Mouse (Mus musculus) liver, postnatal 0 days (tissue): ENCODE data around the gene Dnttip1. TPM values are rescaled to one million over a fixed set of nuclear protein-coding genes. Genes with fewer than 3 reads are reported as not detected.
A peak's percentile ranks its signal among the peaks of the same experiment; 100 is the strongest.

Experiments used
- ATAC-seq: fragments of 200-750 bp; cut with Nextera tagmentation; 2 replicates; pipeline ENCODE4 v1.8.0; 2017; ENCODE audit warnings: mild to moderate bottlenecking, moderate library complexity
- DNase-seq: peaks from one replicate; pipeline ENCODE4 v3.0.0-alpha.2; 2016
- H3K27ac ChIP-seq: fragments of 300-500 bp; sonication (generic); 2 replicates; pipeline ENCODE4 v1.5.1; 2014; ENCODE audit warnings: antibody characterized with exemption, moderate library complexity, mild to moderate bottlenecking, low read depth
- H3K27me3 ChIP-seq: fragments of 300-500 bp; sonication (generic); 2 replicates; pipeline ENCODE4 v1.6.1; 2014; ENCODE audit warnings: low read length, control low read depth, mixed read lengths; ENCODE audit not compliant: insufficient read depth
- H3K36me3 ChIP-seq: fragments of 300-500 bp; sonication (generic); replicated peaks from 2 replicates; pipeline ENCODE4 v1.6.1; 2014; ENCODE audit warnings: mild to moderate bottlenecking, control low read depth, low read length, moderate library complexity, mixed read lengths; ENCODE audit not compliant: insufficient read depth
- H3K4me1 ChIP-seq: fragments of 300-500 bp; sonication (generic); 2 replicates; pipeline ENCODE4 v1.6.1; 2014; ENCODE audit warnings: antibody characterized with exemption, mild to moderate bottlenecking, control low read depth; ENCODE audit not compliant: insufficient read depth
- H3K4me2 ChIP-seq: fragments of 300-500 bp; sonication (generic); 2 replicates; pipeline ENCODE4 v1.6.1; 2014; ENCODE audit warnings: low read depth, mild to moderate bottlenecking, low read length, moderate library complexity, mixed read lengths
- H3K4me3 ChIP-seq: fragments of 300-500 bp; sonication (generic); 2 replicates; pipeline ENCODE4 v1.5.1; 2014; ENCODE audit warnings: low read depth, low read length
- H3K9ac ChIP-seq: fragments of 300-500 bp; sonication (generic); replicated peaks from 2 replicates; pipeline ENCODE4 v1.6.1; 2014; ENCODE audit warnings: mild to moderate bottlenecking, moderate library complexity
- H3K9me3 ChIP-seq: fragments of 300-500 bp; sonication (generic); 2 replicates; pipeline ENCODE4 v1.6.1; 2016; ENCODE audit warnings: mild to moderate bottlenecking, control low read depth, low read length, mixed read lengths
- CTCF ChIP-seq: sonication (generic); IDR thresholded peaks from 2 replicates; pipeline ENCODE4 v1.5.1; 2016; ENCODE audit warnings: antibody characterized with exemption, low read depth
- EP300 ChIP-seq: IDR thresholded peaks from 2 replicates; pipeline ENCODE4 v1.6.1; 2016; ENCODE audit warnings: antibody characterized with exemption, low read depth, mild to moderate bottlenecking
- WGBS: fragments of 180-500 bp; shearing (Covaris S2); extraction: QIAGEN DNeasy Blood & Tissue Kit; methylation state at CpG from one replicate; pipeline ENCODE4 v1.1.7; 2014; ENCODE audit not compliant: insufficient replicate concordance; 5-methylcytosine and 5-hydroxymethylcytosine counted together
- polyA plus RNA-seq: library from polyadenylated mRNA; unstranded; fragments of >200 nt; fragmentation: Nextera tagmentation; extraction: Ambion mirVana; gene quantifications from 2 replicates; pipeline ENCODE4 v1.2.1, GENCODE M21; 2015

The Dnttip1 gene
- polyA plus RNA-seq, 1 experiment from 2014 or later: 33.7 TPM

DNA sequence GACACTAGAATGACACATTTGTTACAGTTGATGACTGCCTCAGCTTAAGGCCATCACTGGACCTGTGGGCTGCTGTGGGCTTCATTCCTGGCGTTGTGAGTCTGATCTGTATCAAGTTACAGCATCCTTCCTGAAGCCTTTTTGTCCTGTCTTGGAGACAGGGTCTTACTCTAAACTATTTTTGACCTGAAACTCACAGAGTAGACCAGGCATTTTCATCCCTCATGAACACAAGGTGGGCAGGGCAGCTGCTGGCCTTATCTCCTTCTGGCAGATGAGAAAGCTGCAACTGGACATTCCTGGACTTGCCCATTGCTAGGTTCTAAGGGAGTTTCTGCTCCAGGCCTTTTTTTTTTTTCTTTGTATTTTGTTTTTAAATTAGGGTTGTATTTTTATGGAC lies 12.9 kb downstream of the Dnttip1 start:
- Histone ChIP-seq H3K36me3 (peaks cover 90% of the 10 kb centered on the region), H3K4me2 (0 out of 2 replicates have a peak overlapping the region, but pooled peaks have one; percentile 20), H3K27ac (peak overlapping the region; percentile 73), H3K4me3 (no peak overlapping the region), H3K9me3 (no peaks in the 10 kb centered on the region), H3K9ac (peak overlapping the region; percentile 46), H3K27me3 (no peaks in the 10 kb centered on the region), H3K4me1 (peaks cover 47% of the 10 kb centered on the region)
- DNase-seq (no peak), ATAC-seq (peak; percentile 52)
- TF ChIP-seq EP300 (peak; percentile 94), CTCF (no peak)
- WGBS: 53% methylated on average over 1 of the region's 1 CpGs

- Histone ChIP-seq H3K9me3 (no peaks in the 10 kb centered on the region), H3K36me3 (peaks cover 80% of the 10 kb centered on the region), H3K9ac (peak overlapping the region; percentile 0; the same call in 1 of the 2 replicates), H3K27ac (peak overlapping the region; percentile 73), H3K27me3 (no peaks in the 10 kb centered on the region), H3K4me2 (peak overlapping the region; percentile 1), H3K4me1 (peaks cover 47% of the 10 kb centered on the region), H3K4me3 (no peak overlapping the region)
- peak; percentile 58 for DNase-seq
- WGBS: 56% methylated on average over 4 of the region's 4 CpGs
- TF ChIP-seq CTCF (no peak), EP300 (peak; percentile 99)
- ATAC-seq: peak; percentile 73
These were observed 14.5 kb downstream of the Dnttip1 start for GRCm38 (mm10) chr2:164760059-164760833.

GRCm38 (mm10) chr2:164761502-164761901 lies 15.7 kb downstream of the Dnttip1 start:
- Histone ChIP-seq H3K27me3 (no peaks in the 10 kb centered on the region), H3K9ac (peak overlapping the region; percentile 55), H3K9me3 (no peaks in the 10 kb centered on the region), H3K36me3 (peaks cover 80% of the 10 kb centered on the region), H3K4me2 (no peak overlapping the region), H3K27ac (peak overlapping the region; percentile 73), H3K4me1 (peaks cover 47% of the 10 kb centered on the region), H3K4me3 (no peak overlapping the region)
- 67% methylated on average over 2 of the region's 2 CpGs for whole genome bisulfite sequencing
- peak; percentile 96 for TF ChIP-seq EP300
- TF ChIP-seq CTCF: no peak
- peak; percentile 60 for DNase-seq
- ATAC-seq: peak; percentile 91

DNA sequence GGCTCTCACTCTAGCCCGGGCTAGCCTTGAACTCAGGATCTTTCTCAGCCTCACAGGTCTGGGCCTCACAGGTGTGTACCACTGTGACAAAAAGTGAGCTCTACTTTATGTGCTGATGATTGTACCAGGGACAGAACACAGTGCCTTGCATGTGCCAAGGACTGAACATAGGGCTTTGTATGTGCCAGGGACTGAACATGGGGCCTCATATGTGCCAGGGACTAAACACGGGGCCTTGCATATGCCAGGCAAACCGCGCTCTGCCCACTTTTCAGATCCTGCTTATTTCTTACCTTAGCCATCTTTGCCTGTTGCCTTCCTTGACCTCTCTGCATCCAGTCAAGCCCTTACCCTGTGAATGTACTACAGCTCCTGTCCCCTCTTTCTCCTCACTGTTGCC lies 16.2 kb downstream of the Dnttip1 start:
- TF ChIP-seq EP300 (no peak), CTCF (no peak)
- Histone ChIP-seq H3K4me3 (no peak overlapping the region), H3K36me3 (peaks cover 80% of the 10 kb centered on the region), H3K27ac (peak overlapping the region; percentile 73), H3K9me3 (no peaks in the 10 kb centered on the region), H3K27me3 (no peaks in the 10 kb centered on the region), H3K4me2 (no peak overlapping the region), H3K4me1 (peaks cover 47% of the 10 kb centered on the region), H3K9ac (peak overlapping the region; percentile 55)
- peak; percentile 1; the same call in 1 of the 2 replicates for ATAC-seq
- 88% methylated on average over 4 of the region's 4 CpGs for WGBS
- no peak for DNase-seq

- Histone ChIP-seq H3K4me3 (no peak overlapping the region), H3K9ac (no peak overlapping the region), H3K4me1 (peaks cover 47% of the 10 kb centered on the region), H3K9me3 (no peaks in the 10 kb centered on the region), H3K27ac (peak overlapping the region; percentile 73), H3K4me2 (peak overlapping the region; percentile 2; the same call in 1 of the 2 replicates), H3K36me3 (peaks cover 78% of the 10 kb centered on the region), H3K27me3 (no peaks in the 10 kb centered on the region)
- no peak for ATAC-seq
- TF ChIP-seq EP300: no peak
- TF ChIP-seq CTCF: no peak
- WGBS: 79% methylated on average over 7 of the region's 7 CpGs
- no peak for DNase-seq
These were observed 16.8 kb downstream of the Dnttip1 start for GRCm38 (mm10) chr2:164762593-164762992.

- 83% methylated on average over 3 of the region's 3 CpGs for WGBS
- Histone ChIP-seq H3K9me3 (no peaks in the 10 kb centered on the region), H3K36me3 (peaks cover 58% of the 10 kb centered on the region), H3K4me2 (no peak overlapping the region), H3K4me1 (peaks cover 30% of the 10 kb centered on the region), H3K27ac (0 out of 2 replicates have a peak overlapping the region, but pooled peaks have one; percentile 12), H3K4me3 (no peak overlapping the region), H3K27me3 (no peaks in the 10 kb centered on the region), H3K9ac (no peak overlapping the region)
- no peak for DNase-seq
- TF ChIP-seq CTCF (no peak), EP300 (no peak)
- no peak for ATAC-seq
These were observed 20.1 kb downstream of the Dnttip1 start for GRCm38 (mm10) chr2:164765841-164766240.
